Mouse (Mus musculus) neural tube, embryonic 11.5 days (tissue): ENCODE data around the gene St3gal5. TPM values are rescaled to one million over a fixed set of nuclear protein-coding genes. Genes with fewer than 3 reads are reported as not detected.

ENCODE experiments used
- ATAC-seq: fragments of 200-750 bp; cut with Nextera tagmentation; 2 replicates; pipeline ENCODE4 v1.8.0; 2017; ENCODE audit warnings: moderate number of reproducible peaks, mild to moderate bottlenecking, moderate TSS enrichment, moderate library complexity; ENCODE audit not compliant: insufficient read depth, low FRiP score, low TSS enrichment
- DNase-seq: peaks from one replicate; pipeline ENCODE4 v3.0.0-alpha.2; 2015; ENCODE audit warnings: low spot score
- H3K27ac ChIP-seq: fragments of 300-500 bp; sonication (generic); 2 replicates; pipeline ENCODE4 v1.5.1; 2014; ENCODE audit warnings: low read depth, mild to moderate bottlenecking, low read length
- H3K27me3 ChIP-seq: fragments of 300-500 bp; sonication (generic); 2 replicates; pipeline ENCODE4 v1.6.1; 2014; ENCODE audit warnings: mild to moderate bottlenecking, low read length, mixed read lengths; ENCODE audit not compliant: control insufficient read depth, insufficient read depth
- H3K36me3 ChIP-seq: fragments of 300-500 bp; sonication (generic); 2 replicates; pipeline ENCODE4 v1.6.1; 2014; ENCODE audit warnings: mild to moderate bottlenecking, low read length, moderate library complexity, mixed read lengths; ENCODE audit not compliant: control insufficient read depth, insufficient read depth
- H3K4me1 ChIP-seq: fragments of 300-500 bp; sonication (generic); 2 replicates; pipeline ENCODE4 v1.6.1; 2014; ENCODE audit warnings: low read length, mixed read lengths; ENCODE audit not compliant: control insufficient read depth, insufficient read depth
- H3K4me2 ChIP-seq: fragments of 300-500 bp; sonication (generic); 2 replicates; pipeline ENCODE4 v1.6.1; 2014; ENCODE audit warnings: low read depth, mild to moderate bottlenecking, moderate library complexity
- H3K4me3 ChIP-seq: fragments of 300-500 bp; sonication (generic); 2 replicates; pipeline ENCODE4 v1.5.1; 2014; ENCODE audit warnings: low read depth, low read length
- H3K9ac ChIP-seq: fragments of 300-500 bp; sonication (generic); 2 replicates; pipeline ENCODE4 v1.6.1; 2014; ENCODE audit warnings: mild to moderate bottlenecking, low read length
- H3K9me3 ChIP-seq: fragments of 300-500 bp; sonication (generic); 2 replicates; pipeline ENCODE4 v1.6.1; 2016; ENCODE audit warnings: low read length; ENCODE audit not compliant: control insufficient read depth
- WGBS: fragments of 180-500 bp; shearing (Covaris S2); extraction: QIAGEN DNeasy Blood & Tissue Kit; methylation state at CpG from one replicate; pipeline ENCODE4 v1.1.7; 2014; 5-methylcytosine and 5-hydroxymethylcytosine counted together
- polyA plus RNA-seq: library from polyadenylated mRNA; unstranded; fragments of >200 nt; fragmentation: Nextera tagmentation; extraction: Ambion mirVana; gene quantifications from 2 replicates; pipeline ENCODE4 v1.2.1, GENCODE M21; 2014

The St3gal5 gene
- polyA plus RNA-seq, 1 experiment from 2014 or later = 44.6 TPM

GRCm38 (mm10) chr6:72175419-72175818, 78.0 kb downstream of the St3gal5 start:
- Histone ChIP-seq H3K4me2 (no peak overlapping the region), H3K4me3 (no peak overlapping the region), H3K9me3 (no peaks in the 10 kb centered on the region), H3K9ac (no peak overlapping the region), H3K27ac (no peak overlapping the region), H3K36me3 (no peaks in the 10 kb centered on the region), H3K4me1 (no peaks in the 10 kb centered on the region), H3K27me3 (no peaks in the 10 kb centered on the region)
- DNase-seq = no peak
- no peak for ATAC-seq
- WGBS = 52% methylated on average over 3 of the region's 3 CpGs

- no peak for ATAC-seq
- 78% methylated on average over 5 of the region's 5 CpGs for WGBS
These were observed 78.6 kb downstream of the St3gal5 start for GRCm38 (mm10) chr6:72176004-72176403.

GRCm38 (mm10) chr6:72177417-72177816, 80.0 kb downstream of the St3gal5 start:
- H3K4me1 ChIP-seq = no peaks in the 10 kb centered on the region
- 75% methylated on average over 3 of the region's 3 CpGs for WGBS

More at GRCm38 (mm10) chr6:72176004-72176403, 78.6 kb downstream of the St3gal5 start:
- H3K27ac ChIP-seq = no peak overlapping the region
- H3K9ac ChIP-seq = no peak overlapping the region
- no peak for DNase-seq
- H3K4me1 ChIP-seq = no peaks in the 10 kb centered on the region
- H3K9me3 ChIP-seq = no peaks in the 10 kb centered on the region
- no peaks in the 10 kb centered on the region for H3K36me3 ChIP-seq
- H3K4me3 ChIP-seq = no peak overlapping the region
- no peak overlapping the region for H3K4me2 ChIP-seq
- H3K27me3 ChIP-seq = no peaks in the 10 kb centered on the region

GRCm38 (mm10) chr6:72179006-72179405, 81.6 kb downstream of the St3gal5 start:
- Histone ChIP-seq H3K4me1 (no peaks in the 10 kb centered on the region), H3K27ac (no peak overlapping the region), H3K4me2 (no peak overlapping the region), H3K36me3 (no peaks in the 10 kb centered on the region), H3K4me3 (no peak overlapping the region), H3K27me3 (no peaks in the 10 kb centered on the region), H3K9ac (no peak overlapping the region), H3K9me3 (no peaks in the 10 kb centered on the region)
- 92% methylated on average over 3 of the region's 3 CpGs for WGBS
- ATAC-seq (no peak), DNase-seq (no peak)

More at GRCm38 (mm10) chr6:72177417-72177816, 80.0 kb downstream of the St3gal5 start:
- Histone ChIP-seq H3K27ac (no peak overlapping the region), H3K4me2 (no peak overlapping the region), H3K27me3 (no peaks in the 10 kb centered on the region), H3K9me3 (no peaks in the 10 kb centered on the region), H3K4me3 (no peak overlapping the region), H3K9ac (no peak overlapping the region), H3K36me3 (no peaks in the 10 kb centered on the region)
- DNase-seq (no peak), ATAC-seq (no peak)

GRCm38 (mm10) chr6:72179562-72180502, 82.4 kb downstream of the St3gal5 start:
- 82% methylated on average over 12 of the region's 12 CpGs for WGBS
- H3K4me2 ChIP-seq = no peak overlapping the region
- H3K27me3 ChIP-seq = no peaks in the 10 kb centered on the region
- DNase-seq (no peak), ATAC-seq (no peak)
- H3K4me3 ChIP-seq = no peak overlapping the region
- no peak overlapping the region for H3K9ac ChIP-seq
- H3K36me3 ChIP-seq = no peaks in the 10 kb centered on the region
- H3K9me3 ChIP-seq = no peaks in the 10 kb centered on the region
- H3K4me1 ChIP-seq = no peaks in the 10 kb centered on the region
- H3K27ac ChIP-seq = no peak overlapping the region

GRCm38 (mm10) chr6:72184576-72184975, 87.2 kb downstream of the St3gal5 start:
- Histone ChIP-seq H3K4me2 (no peak overlapping the region), H3K9me3 (no peaks in the 10 kb centered on the region), H3K4me3 (no peak overlapping the region), H3K36me3 (no peaks in the 10 kb centered on the region), H3K27me3 (peaks cover 9% of the 10 kb centered on the region; the same call in 1 of the 2 replicates), H3K27ac (no peak overlapping the region), H3K4me1 (peaks cover 8% of the 10 kb centered on the region; the same call in 1 of the 2 replicates), H3K9ac (no peak overlapping the region)
- no peak for DNase-seq
- ATAC-seq = no peak
- 89% methylated on average over 5 of the region's 5 CpGs for WGBS

- DNase-seq = peak; percentile 83
- no peak overlapping the region for H3K9ac ChIP-seq
- peaks cover 9% of the 10 kb centered on the region; the same call in 1 of the 2 replicates for H3K27me3 ChIP-seq
- H3K4me2 ChIP-seq = no peak overlapping the region
- H3K4me1 ChIP-seq = peaks cover 10% of the 10 kb centered on the region; the same call in 1 of the 2 replicates
- peak; percentile 71 for ATAC-seq
- H3K4me3 ChIP-seq = no peak overlapping the region
- no peaks in the 10 kb centered on the region for H3K9me3 ChIP-seq
- H3K36me3 ChIP-seq = no peaks in the 10 kb centered on the region
- whole genome bisulfite sequencing = 4% methylated on average over 6 of the region's 6 CpGs
- no peak overlapping the region for H3K27ac ChIP-seq
These were observed 88.6 kb downstream of the St3gal5 start for GRCm38 (mm10) chr6:72185893-72186490.

- WGBS = 79% methylated on average over 6 of the region's 6 CpGs
- Histone ChIP-seq H3K9ac (no peak overlapping the region), H3K27ac (no peak overlapping the region), H3K4me1 (peaks cover 10% of the 10 kb centered on the region; the same call in 1 of the 2 replicates), H3K27me3 (peaks cover 9% of the 10 kb centered on the region; the same call in 1 of the 2 replicates), H3K9me3 (no peaks in the 10 kb centered on the region), H3K36me3 (no peaks in the 10 kb centered on the region), H3K4me3 (no peak overlapping the region), H3K4me2 (no peak overlapping the region)
- DNase-seq = no peak
- ATAC-seq = no peak
These were observed 89.4 kb downstream of the St3gal5 start for GRCm38 (mm10) chr6:72186809-72187208.
